Mouse (Mus musculus) liver, embryonic 13.5 days (tissue): ENCODE data around the gene Gramd2. TPM values are rescaled to one million over a fixed set of nuclear protein-coding genes. Genes with fewer than 3 reads are reported as not detected.

Experiments
- ATAC-seq: fragments of 200-750 bp; cut with Nextera tagmentation; 2 replicates; pipeline ENCODE4 v1.8.0; 2017; ENCODE audit warnings: low read depth, mild to moderate bottlenecking, moderate number of reproducible peaks, moderate library complexity
- DNase-seq: peaks from one replicate; pipeline ENCODE4 v3.0.0; 2022
- H3K27ac ChIP-seq: fragments of 300-500 bp; sonication (generic); 2 replicates; pipeline ENCODE4 v1.5.1; 2015; ENCODE audit warnings: moderate library complexity, mild to moderate bottlenecking, inconsistent platforms
- H3K27me3 ChIP-seq: fragments of 300-500 bp; sonication (generic); 2 replicates; pipeline ENCODE4 v1.6.1; 2015; ENCODE audit warnings: mild to moderate bottlenecking, inconsistent platforms
- H3K36me3 ChIP-seq: fragments of 300-500 bp; sonication (generic); 2 replicates; pipeline ENCODE4 v1.6.1; 2015; ENCODE audit warnings: mild to moderate bottlenecking, inconsistent platforms
- H3K4me1 ChIP-seq: fragments of 300-500 bp; sonication (generic); replicated peaks from 2 replicates; pipeline ENCODE4 v1.6.1; 2015; ENCODE audit warnings: inconsistent platforms
- H3K4me2 ChIP-seq: fragments of 300-500 bp; sonication (generic); 2 replicates; pipeline ENCODE4 v1.6.1; 2015; ENCODE audit warnings: inconsistent platforms, mild to moderate bottlenecking, moderate library complexity
- H3K4me3 ChIP-seq: fragments of 300-500 bp; sonication (generic); replicated peaks from 2 replicates; pipeline ENCODE4 v1.5.1; 2015; ENCODE audit warnings: mild to moderate bottlenecking, inconsistent platforms
- H3K9ac ChIP-seq: fragments of 300-500 bp; sonication (generic); 2 replicates; pipeline ENCODE4 v1.6.1; 2015; ENCODE audit warnings: mild to moderate bottlenecking, inconsistent platforms
- H3K9me3 ChIP-seq: fragments of 300-500 bp; sonication (generic); replicated peaks from 2 replicates; pipeline ENCODE4 v1.6.1; 2016; ENCODE audit warnings: inconsistent platforms
- WGBS: fragments of 180-500 bp; shearing (Covaris S2); methylation state at CpG from one replicate; pipeline ENCODE4 v1.1.7; 2015; ENCODE audit not compliant: insufficient replicate concordance; 5-methylcytosine and 5-hydroxymethylcytosine counted together
- polyA plus RNA-seq: library from polyadenylated mRNA; unstranded; fragments of >200 nt; fragmentation: Nextera tagmentation; extraction: Ambion mirVana; gene quantifications from 2 replicates; pipeline ENCODE4 v1.2.1, GENCODE M21; 2015

Gene Gramd2
- polyA plus RNA-seq, 1 experiment from 2014 or later: 0.05 TPM

DNA sequence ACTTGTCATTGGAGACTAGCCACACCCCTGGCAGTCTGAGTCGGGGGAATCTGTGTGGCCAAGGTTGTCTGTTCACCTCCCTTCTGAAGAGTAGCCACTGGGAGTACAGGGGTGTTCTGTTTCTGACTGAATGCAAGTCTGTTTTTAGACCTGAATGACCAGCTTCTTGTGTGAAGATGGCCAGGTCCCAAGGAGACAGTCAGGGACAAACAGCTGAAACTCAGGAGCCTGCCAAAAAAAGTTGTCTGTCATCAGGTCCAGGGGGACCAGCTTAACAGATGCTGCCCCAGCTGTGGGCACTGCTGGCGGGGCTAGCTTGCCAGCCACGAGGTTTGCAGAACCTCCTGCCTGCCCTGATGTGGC is 15.5 kb downstream of the Gramd2 start:
- Histone ChIP-seq H3K4me3 (no peak overlapping the region), H3K36me3 (no peaks in the 10 kb centered on the region), H3K4me2 (no peak overlapping the region), H3K27ac (no peak overlapping the region), H3K9ac (no peak overlapping the region), H3K27me3 (peaks cover 30% of the 10 kb centered on the region), H3K9me3 (no peaks in the 10 kb centered on the region), H3K4me1 (peaks cover 4% of the 10 kb centered on the region; the same call in 1 of the 2 replicates)
- ATAC-seq (no peak), DNase-seq (no peak)
- WGBS: 35% methylated on average over 3 of the region's 3 CpGs

DNA sequence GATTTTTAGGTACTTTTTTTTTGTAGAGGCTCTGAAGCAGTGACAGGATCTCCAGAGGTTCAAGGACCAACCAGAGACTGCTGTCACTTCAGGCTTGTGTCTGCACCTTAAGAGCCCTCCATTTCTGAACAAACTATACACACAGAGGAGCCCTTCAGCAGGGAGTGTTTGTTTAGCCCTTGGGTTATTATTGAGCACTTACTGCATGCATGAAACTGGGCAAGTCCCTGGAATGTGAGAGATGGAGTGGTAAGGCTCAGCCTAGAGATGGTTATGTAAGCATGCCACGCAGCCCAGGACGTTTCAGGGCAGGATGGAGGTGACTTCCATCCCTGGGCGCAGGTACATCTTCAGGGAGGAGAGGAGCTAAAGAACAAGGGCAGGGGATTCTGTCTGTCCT is 16.4 kb downstream of the Gramd2 start:
- no peak overlapping the region for H3K27ac ChIP-seq
- H3K4me1 ChIP-seq: peaks cover 4% of the 10 kb centered on the region; the same call in 1 of the 2 replicates
- H3K4me3 ChIP-seq: no peak overlapping the region
- 55% methylated on average over 3 of the region's 3 CpGs for WGBS
- no peaks in the 10 kb centered on the region for H3K9me3 ChIP-seq
- ATAC-seq (no peak), DNase-seq (no peak)
- no peaks in the 10 kb centered on the region for H3K36me3 ChIP-seq
- peaks cover 23% of the 10 kb centered on the region for H3K27me3 ChIP-seq
- no peak overlapping the region for H3K9ac ChIP-seq
- no peak overlapping the region for H3K4me2 ChIP-seq

GRCm38 (mm10) chr9:59701094-59701493 is 21.1 kb downstream of the Gramd2 start:
- no peak overlapping the region for H3K9ac ChIP-seq
- no peak overlapping the region for H3K27ac ChIP-seq
- no peaks in the 10 kb centered on the region for H3K4me1 ChIP-seq
- no peak overlapping the region for H3K4me2 ChIP-seq
- H3K36me3 ChIP-seq: no peaks in the 10 kb centered on the region
- 73% methylated on average over 7 of the region's 7 CpGs for WGBS
- no peak for ATAC-seq
- no peaks in the 10 kb centered on the region for H3K9me3 ChIP-seq
- H3K4me3 ChIP-seq: no peak overlapping the region
- DNase-seq: no peak
- no peaks in the 10 kb centered on the region for H3K27me3 ChIP-seq

- Histone ChIP-seq H3K9me3 (no peaks in the 10 kb centered on the region), H3K4me1 (no peaks in the 10 kb centered on the region), H3K4me3 (no peak overlapping the region), H3K27ac (no peak overlapping the region), H3K27me3 (0 out of 2 replicates have a peak, but pooled peaks cover 3% of the 10 kb centered on the region), H3K36me3 (no peaks in the 10 kb centered on the region), H3K4me2 (no peak overlapping the region), H3K9ac (no peak overlapping the region)
- ATAC-seq: no peak
- 59% methylated on average over 6 of the region's 6 CpGs for WGBS
- DNase-seq: no peak
These were observed 23.2 kb downstream of the Gramd2 start for GRCm38 (mm10) chr9:59703099-59703498.

DNA sequence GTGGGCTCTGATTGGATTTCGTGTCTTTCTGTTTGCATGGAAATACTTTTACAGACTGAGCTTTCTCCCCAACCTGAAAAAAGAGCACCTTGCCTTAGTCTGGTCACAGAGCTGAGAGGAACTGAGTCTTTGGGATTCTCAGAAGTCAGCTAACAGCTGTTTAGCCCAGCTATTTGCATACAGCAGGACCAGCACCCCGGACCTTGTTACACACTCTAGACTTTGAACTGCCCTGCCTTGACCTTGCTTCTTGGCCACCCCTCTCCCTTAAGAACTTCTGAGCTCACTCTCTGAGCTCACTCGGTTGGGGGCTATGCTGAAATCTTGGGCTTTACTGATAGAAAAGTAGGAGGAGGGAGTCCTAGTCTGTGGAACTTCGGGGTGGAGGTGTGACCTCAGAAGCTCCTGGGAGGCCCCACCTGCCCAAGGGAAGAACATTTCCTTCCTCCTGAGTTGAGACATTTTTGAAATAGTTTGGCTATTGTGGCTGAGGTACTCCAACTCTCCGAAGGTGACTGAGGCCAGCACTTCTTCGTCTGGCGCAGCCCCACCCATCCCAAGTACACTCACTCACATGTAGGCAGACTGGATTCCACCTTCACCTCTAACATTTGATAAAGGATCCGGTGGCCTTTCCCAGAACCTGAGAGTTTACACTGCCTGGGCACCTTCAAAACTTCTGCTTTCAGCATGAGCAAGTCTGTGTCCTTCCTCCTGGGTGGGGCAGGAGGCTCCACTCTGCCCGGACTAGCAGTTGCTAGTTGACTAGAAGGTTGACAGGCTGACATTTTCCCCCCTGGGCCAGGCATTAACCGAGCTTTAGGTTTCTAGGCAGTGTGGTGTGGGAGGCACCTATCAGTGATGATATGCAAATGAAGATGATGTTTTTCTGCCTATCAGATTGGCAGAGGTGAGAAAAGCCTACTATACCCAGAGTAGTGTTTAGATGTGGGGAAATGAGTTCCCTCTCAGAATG is 27.2 kb downstream of the Gramd2 start:
- H3K4me1 ChIP-seq: no peaks in the 10 kb centered on the region
- no peaks in the 10 kb centered on the region for H3K9me3 ChIP-seq
- no peak for DNase-seq
- H3K27ac ChIP-seq: no peak overlapping the region
- no peak for ATAC-seq
- peaks cover 11% of the 10 kb centered on the region; the same call in 1 of the 2 replicates for H3K27me3 ChIP-seq
- no peak overlapping the region for H3K4me2 ChIP-seq
- 41% methylated on average over 10 of the region's 10 CpGs for WGBS
- H3K9ac ChIP-seq: no peak overlapping the region
- no peaks in the 10 kb centered on the region for H3K36me3 ChIP-seq
- H3K4me3 ChIP-seq: no peak overlapping the region

DNA sequence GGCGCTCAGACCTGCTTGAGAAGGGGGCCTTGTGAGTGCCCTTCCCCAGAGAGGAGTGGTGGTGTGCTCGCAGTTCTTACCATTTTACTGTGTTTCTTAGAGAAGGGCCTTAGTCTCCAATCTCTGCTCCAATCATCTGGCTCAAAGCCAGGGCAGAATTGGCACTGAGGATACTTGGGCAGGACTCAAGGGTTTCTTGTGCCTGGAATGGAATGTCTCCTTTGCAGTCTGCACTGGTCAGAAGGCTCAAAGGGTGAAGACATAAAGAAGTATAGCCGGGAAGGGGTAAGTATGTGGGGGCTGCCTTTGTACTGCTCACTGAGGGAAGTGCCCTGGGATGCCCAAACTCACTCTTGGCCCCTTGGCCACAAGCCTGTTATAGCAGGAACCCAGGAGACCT is 29.3 kb downstream of the Gramd2 start:
- Histone ChIP-seq H3K9me3 (no peaks in the 10 kb centered on the region), H3K36me3 (no peaks in the 10 kb centered on the region), H3K4me1 (no peaks in the 10 kb centered on the region), H3K4me2 (no peak overlapping the region), H3K9ac (no peak overlapping the region), H3K4me3 (no peak overlapping the region), H3K27ac (no peak overlapping the region), H3K27me3 (peaks cover 13% of the 10 kb centered on the region; the same call in 1 of the 2 replicates)
- ATAC-seq (no peak), DNase-seq (no peak)
- WGBS: 64% methylated on average over 3 of the region's 3 CpGs

DNA sequence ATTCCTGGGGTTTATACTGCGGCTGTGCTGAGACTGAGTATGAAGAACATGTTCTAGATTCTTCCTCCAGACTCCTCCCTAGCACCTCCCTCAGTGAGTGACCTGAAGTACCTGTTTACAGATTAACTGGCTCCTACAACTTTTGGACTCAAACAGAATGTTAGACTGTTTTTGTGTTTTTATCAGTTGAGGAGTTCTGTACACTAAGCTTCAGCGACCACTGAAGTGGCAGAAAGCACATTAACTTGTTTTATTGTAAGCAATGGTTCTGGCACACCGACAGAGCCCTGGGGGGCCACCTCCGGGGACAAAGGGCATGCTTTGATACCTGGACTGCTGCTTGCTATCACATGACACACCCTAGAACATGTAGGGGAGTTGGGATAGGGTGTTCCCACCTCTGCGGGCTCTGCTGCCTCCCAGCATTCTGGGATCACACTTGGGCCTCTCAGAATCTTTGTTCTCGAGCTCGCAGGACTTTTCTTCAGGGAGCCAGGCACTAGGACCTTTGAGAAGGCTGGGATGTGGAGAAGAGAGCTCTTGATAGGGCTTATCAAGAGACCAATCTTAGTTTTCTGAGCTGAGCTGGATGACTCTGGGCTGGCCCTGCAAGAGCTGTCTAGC is 36.4 kb downstream of the Gramd2 start:
- Histone ChIP-seq H3K9ac (no peak overlapping the region), H3K9me3 (no peaks in the 10 kb centered on the region), H3K36me3 (no peaks in the 10 kb centered on the region), H3K4me3 (no peak overlapping the region), H3K27me3 (peaks cover 2% of the 10 kb centered on the region; the same call in 1 of the 2 replicates), H3K4me1 (no peaks in the 10 kb centered on the region), H3K27ac (no peak overlapping the region), H3K4me2 (no peak overlapping the region)
- ATAC-seq (no peak), DNase-seq (no peak)
- 54% methylated on average over 7 of the region's 7 CpGs for WGBS

GRCm38 (mm10) chr9:59718237-59718636 is 38.3 kb downstream of the Gramd2 start:
- no peak overlapping the region for H3K27ac ChIP-seq
- no peak overlapping the region for H3K4me2 ChIP-seq
- WGBS: 77% methylated on average over 4 of the region's 4 CpGs
- no peak overlapping the region for H3K9ac ChIP-seq
- ATAC-seq (no peak), DNase-seq (no peak)
- no peak overlapping the region for H3K4me3 ChIP-seq
- H3K4me1 ChIP-seq: 0 out of 2 replicates have a peak, but pooled peaks cover under 1% of the 10 kb centered on the region
- no peaks in the 10 kb centered on the region for H3K9me3 ChIP-seq
- H3K36me3 ChIP-seq: no peaks in the 10 kb centered on the region
- no peaks in the 10 kb centered on the region for H3K27me3 ChIP-seq

GRCm38 (mm10) chr9:59721144-59721543 is 41.2 kb downstream of the Gramd2 start:
- Histone ChIP-seq H3K4me1 (0 out of 2 replicates have a peak, but pooled peaks cover 2% of the 10 kb centered on the region), H3K9me3 (no peaks in the 10 kb centered on the region), H3K27me3 (no peaks in the 10 kb centered on the region), H3K4me2 (no peak overlapping the region), H3K27ac (no peak overlapping the region), H3K9ac (no peak overlapping the region), H3K4me3 (no peak overlapping the region), H3K36me3 (no peaks in the 10 kb centered on the region)
- WGBS: 71% methylated on average over 5 of the region's 5 CpGs
- ATAC-seq (no peak), DNase-seq (no peak)

DNA sequence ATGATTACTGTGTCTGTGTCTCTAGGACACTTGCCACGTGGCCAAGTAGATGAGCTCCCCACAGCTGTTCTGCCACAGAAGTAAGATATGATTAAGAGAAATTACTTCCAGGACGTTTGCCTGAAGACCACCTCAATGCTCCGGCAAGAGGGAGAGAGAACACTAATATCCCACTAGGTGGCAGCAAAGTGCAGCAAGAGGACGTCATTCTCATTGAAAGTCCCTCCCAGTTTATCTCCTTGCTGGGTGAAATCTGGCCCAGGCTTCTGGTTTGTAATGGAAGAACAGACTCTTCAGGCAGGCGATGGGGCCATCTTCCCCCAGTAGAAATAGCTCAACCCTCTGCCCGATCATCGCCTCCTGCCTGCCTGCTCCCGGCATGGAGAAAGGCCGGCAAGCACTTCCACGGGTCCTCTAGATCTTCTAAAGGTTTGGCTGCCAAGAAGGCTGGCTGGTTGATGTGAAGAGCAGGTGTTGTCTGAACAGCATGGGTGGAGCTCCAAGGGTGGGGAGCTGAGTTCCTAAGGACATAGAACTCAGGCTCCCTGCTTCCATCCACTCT is 43.2 kb downstream of the Gramd2 start:
- WGBS: 21% methylated on average over 10 of the region's 10 CpGs

DNA sequence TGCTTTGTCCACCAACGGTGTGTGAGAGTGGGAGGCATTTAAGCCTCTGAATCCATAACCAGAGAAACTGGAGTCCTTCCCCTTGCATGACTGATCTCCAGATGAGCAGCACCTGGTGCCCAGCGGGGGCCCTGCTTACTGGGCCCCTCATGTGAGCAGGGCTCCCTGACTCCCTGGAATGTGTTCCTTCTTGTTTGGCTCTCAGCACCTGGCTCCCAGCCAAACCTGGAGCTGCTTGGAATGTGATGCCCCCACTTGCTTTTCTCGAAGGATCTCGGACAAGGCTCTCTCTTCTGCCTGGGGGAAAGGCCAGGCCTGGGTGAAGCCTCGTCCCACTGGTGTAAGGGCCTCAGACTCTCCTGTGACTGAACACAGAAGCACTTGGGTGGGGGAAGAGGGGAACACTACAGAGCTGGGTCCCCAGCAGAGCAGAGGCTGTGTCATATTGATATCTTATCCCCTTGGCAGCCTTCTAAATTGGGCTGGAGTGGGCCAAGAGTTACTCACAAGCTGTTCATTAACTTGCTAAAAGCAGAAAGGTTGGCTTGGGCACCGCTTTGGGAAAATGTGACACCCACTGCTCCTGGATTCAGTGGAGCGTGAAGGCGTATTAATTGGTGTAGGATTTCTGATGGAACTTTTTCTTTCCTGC is 44.0 kb downstream of the Gramd2 start:
- Histone ChIP-seq H3K36me3 (no peaks in the 10 kb centered on the region), H3K4me1 (0 out of 2 replicates have a peak, but pooled peaks cover 2% of the 10 kb centered on the region), H3K27ac (no peak overlapping the region), H3K9me3 (no peaks in the 10 kb centered on the region), H3K4me2 (no peak overlapping the region), H3K9ac (no peak overlapping the region), H3K27me3 (no peaks in the 10 kb centered on the region), H3K4me3 (no peak overlapping the region)
- no peak for DNase-seq
- no peak for ATAC-seq
- 63% methylated on average over 8 of the region's 8 CpGs for WGBS

More for the DNA sequence above, 43.2 kb downstream of the Gramd2 start:
- H3K4me2 ChIP-seq: no peak overlapping the region
- DNase-seq (peak; percentile 51), ATAC-seq (0 out of 2 replicates have a peak, but pooled peaks have one; percentile 45)
- no peaks in the 10 kb centered on the region for H3K9me3 ChIP-seq
- H3K4me1 ChIP-seq: 0 out of 2 replicates have a peak, but pooled peaks cover 2% of the 10 kb centered on the region
- no peak overlapping the region for H3K4me3 ChIP-seq
- no peaks in the 10 kb centered on the region for H3K36me3 ChIP-seq
- no peaks in the 10 kb centered on the region for H3K27me3 ChIP-seq
- no peak overlapping the region for H3K27ac ChIP-seq
- H3K9ac ChIP-seq: no peak overlapping the region
